Mouse (Mus musculus) kidney, postnatal 4 days (tissue): ENCODE results near the gene Ncmap.

Experiments used
- DNase-seq, 2 experiments: peaks; one replicate each; pipeline ENCODE4 v3.0.0; 2021; ENCODE audit warnings: mixed read lengths in 2 of 2

Gene Ncmap

DNA sequence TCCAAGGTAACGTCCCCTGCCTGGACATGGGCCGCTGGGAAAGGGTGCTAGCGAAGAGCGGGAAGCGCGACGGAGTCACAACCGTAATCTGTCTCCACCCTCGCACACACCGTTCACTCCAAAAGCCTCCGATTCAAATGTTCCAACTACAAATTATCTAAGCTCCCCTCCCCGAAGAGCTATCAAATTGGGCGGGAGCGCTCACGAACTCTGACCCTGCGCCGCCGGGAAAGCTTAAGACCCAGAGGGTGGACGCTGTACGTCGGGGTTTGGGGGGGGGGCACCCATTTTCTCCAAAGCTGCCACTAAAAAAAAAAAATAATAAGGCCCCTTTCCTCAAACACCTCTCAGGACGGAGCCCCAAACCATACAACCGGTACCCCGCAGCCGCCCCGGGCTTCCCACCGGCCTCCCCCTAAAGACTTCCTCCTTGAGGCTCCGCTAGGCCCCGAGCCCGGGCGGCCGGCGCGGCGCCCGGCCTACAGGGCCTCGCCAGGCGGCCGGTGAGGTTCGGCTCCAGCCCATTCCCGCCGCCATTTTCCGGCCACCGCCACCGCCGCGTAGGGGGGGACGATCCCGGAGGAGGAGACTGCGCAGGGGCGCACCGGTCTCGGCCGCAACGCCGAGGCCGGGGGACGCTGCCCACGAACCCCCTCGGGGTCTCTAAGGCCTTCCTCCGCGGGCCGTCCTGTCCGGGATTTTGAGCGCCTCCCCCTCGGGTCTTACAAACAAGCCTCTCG lies 45.5 kb downstream of the Ncmap start:
- peak; percentile 62 to 77 for DNase-seq

GRCm38 (mm10) chr4:135337376-135337942 lies 60.6 kb downstream of the Ncmap start:
- DNase-seq = peak in 1 of 2 experiments; percentile 21

GRCm38 (mm10) chr4:135336023-135336357 lies 62.0 kb downstream of the Ncmap start:
- DNase-seq = no peak

GRCm38 (mm10) chr4:135335327-135336022 lies 62.6 kb downstream of the Ncmap start:
- DNase-seq = peak in 1 of 2 experiments; percentile 26

- no peak for DNase-seq
Observed at GRCm38 (mm10) chr4:135326469-135326868, 71.6 kb downstream of the Ncmap start.

DNA sequence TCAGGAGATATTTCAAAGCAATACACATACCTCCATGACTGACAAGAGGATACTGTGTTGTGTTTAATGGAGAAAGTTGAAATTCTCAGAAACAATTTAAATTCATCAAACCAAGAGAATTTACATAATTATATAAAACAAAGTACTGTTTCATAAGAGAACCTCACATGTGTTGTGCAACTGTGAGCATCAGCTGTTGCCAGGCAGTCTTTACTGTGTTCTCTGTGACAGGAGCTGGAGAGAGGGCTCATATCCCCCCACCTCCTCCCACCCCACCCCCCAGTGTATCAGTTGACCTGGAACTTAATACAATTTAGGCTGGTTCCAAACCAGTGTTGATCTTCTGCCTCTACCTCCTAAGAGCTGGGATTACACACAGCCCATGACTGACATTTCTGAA lies 72.0 kb downstream of the Ncmap start:
- no peak for DNase-seq

DNA sequence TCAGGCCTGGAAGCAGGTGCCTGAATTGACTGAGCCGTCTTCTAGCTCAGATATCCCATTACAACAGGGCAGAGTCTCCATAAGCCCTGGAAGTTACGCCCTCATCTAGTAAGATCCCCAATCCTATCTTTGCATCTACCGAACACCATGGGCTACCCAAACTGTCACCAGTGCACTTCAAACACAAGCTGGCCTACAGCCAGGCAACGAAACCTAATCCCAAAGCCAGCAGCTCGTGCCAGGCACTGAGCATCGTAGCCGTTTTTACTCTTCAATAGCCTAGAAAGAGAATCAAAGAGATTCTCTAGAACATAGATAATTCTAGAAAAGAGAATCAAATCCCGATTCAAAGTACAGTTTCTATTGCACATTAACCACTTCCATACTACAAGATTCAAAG lies 75.0 kb downstream of the Ncmap start:
- DNase-seq = no peak
